Mouse (Mus musculus) bone marrow macrophage, adult 2 months (primary cell): ENCODE measurements around the gene Sdccag8.

ENCODE experiments used
- CTCF ChIP-seq: IDR thresholded peaks from 2 replicates; pipeline ENCODE4 v1.5.1; 2012; ENCODE audit warnings: low read depth, mild to moderate bottlenecking, low read length, moderate library complexity
- POLR2A ChIP-seq: IDR thresholded peaks from 2 replicates; pipeline ENCODE4 v1.6.1; 2012; ENCODE audit warnings: mild to moderate bottlenecking, low read depth, low read length, borderline replicate concordance

DNA sequence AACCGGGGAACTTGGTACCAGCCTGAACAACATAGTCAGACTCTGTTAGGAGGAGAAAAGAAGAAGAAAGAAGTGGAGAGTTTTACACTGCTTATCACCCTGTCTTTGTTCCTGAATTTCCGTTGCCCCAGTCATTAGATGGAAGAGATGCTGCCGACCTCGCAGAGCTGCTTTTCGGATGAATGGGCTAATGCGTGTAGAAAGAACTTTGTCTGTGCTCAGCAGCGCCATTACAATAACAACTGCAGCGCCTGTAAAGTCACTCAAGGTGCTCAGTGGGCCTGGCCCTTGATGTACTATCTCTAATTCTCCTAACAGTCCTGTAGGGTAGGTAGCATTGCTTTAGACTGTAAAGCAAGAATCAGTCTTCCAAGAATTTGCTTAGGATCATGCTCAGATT, 178.1 kb downstream of the Sdccag8 start:
- TF ChIP-seq CTCF: no peak
- no peak for TF ChIP-seq POLR2A
